Mouse (Mus musculus): Measurements from ENCODE around the gene Glrx5.

Glrx5 gene

DNA sequence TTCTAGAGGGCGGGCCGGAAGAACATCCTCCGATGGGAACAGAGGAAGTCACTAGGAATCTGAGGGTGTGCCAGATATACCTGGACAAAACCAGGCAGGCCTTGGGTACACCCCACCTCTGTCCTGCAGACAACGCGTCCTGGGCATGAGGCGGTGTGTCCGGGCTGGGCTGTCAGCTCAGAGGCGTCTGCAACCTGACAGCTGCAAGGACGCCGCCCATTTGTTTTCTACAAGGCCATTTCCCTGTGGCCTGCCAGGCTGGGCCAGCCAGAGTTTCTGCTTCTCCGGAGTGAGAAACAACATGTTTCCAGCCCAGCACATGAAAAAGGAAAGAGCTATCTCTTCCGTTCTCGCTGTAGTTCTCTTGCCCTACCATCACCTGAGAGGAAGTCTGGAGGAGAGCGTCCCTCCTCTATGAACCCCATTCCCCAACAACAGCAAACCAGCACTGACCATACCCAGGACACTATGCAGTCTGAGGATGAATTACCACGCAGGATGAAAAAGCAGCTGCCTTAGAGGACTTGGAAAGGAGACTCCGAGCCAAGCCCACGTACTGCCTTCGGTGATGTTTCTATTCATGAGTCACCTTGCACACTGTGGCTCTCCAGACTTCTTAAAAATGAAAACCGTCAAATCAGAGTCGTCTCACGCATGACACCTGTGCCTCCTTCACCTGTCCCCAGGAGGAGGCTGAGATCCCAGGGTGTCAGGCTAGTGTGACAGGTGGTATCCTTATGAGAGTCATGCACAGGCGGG is 27.4 kb upstream of the Glrx5 start:
- no peak for DNase-seq (ENCODE audit: low read depth, low spot score)

DNA sequence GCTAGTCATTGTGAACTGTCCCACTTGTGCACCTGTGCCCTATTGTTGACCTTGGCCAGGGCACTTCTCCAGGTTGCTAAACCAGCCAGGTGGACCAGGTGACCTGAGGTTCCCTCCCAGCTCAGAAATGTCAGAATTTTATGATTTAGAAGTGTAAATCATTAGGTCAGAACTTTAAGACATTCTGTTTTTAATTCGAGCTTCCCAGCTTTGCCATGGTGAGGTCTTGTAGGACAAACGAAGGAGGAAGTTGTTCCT is 26.8 kb upstream of the Glrx5 start:
- no peak for DNase-seq (ENCODE audit: low read depth, low spot score)

DNA sequence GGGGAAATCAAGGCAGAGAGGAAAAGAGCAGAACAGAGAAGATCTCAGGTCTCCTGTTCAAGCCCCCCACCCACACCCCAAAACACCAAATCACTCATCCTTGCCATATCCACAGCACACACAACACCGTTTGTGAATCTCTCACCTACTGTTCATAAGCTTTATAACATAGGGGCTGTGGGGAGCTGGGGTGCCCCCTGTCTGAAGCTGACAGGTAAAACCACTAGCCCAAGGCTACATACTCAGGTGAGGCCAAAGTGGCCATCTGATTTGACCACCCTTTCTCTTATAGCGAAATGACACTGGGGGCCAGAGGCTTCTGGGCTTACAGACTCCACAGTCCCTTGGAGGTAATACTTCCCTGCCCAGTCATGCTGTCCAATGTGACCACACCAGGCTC is 24.3 kb upstream of the Glrx5 start:
- no peak for DNase-seq (ENCODE audit: low read depth, low spot score)

DNA sequence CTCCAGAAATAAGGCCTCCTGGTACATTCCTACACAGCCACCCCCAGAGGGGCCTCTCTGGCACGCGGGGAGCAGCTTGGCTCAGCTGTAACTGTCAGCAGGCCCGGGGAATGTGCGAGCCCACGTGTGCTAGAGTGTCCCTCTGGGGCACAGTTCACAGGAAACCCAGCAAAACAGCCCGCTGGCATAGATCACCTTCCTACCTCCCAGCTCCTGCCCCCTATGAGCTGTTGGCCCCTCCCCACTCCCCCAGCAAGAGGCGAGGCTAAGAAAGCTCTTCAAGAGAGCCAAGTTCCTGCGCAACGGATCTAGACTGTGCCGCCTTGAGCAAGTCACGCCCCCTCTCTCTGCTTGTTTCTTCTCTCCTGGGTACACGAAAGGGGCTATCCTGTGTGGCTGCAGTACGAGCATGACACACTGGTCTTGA is 23.7 kb upstream of the Glrx5 start:
- no peak for DNase-seq (ENCODE audit: low read depth, low spot score)

DNA sequence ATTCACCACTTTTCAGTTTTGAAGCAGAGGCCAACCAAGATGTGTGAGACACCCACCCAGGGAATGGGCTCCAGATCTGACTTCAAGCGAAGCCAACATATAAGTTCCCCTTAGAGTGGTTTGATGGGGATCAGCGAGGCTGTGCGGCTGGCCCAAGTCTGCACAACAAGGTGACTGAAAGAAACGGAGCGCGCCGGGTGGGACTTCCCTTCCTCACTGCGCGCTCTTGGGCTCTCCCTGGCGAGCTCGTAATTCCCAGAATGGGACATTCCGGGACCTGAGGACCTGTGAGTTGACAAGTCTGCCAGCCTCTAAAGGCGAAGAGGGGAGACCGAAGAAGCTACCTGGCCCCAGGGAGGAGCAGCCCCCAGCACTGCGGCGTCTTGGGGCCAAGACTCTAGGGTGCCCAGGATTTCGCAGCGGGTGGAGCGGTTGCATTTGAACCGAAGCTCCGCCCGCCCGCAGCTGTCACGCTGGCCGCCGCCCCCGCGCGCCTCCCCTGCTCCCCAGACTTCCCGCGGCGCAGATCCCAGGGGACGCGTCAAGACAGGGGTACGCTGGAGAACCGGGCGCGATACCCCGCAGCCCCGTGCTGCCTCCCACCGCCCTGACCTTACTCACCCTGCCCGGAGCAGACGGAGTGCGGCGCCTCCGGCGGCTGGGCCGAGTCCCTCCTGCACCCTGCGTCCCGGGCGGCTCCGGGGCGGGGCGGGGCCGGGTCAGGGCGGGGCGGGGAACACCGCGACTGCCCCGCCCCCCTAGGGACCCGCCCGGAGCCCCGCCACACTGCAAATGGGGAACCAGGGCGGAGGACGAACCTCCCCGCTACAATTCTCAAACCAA is 22.9 kb upstream of the Glrx5 start, which contains the start of gene Syne3:
Gene Syne3 (minus strand): TSS at position 440 of the 843 bp plus-strand sequence.
- DNase-seq (ENCODE audit: low read depth, low spot score), result no peak

DNA sequence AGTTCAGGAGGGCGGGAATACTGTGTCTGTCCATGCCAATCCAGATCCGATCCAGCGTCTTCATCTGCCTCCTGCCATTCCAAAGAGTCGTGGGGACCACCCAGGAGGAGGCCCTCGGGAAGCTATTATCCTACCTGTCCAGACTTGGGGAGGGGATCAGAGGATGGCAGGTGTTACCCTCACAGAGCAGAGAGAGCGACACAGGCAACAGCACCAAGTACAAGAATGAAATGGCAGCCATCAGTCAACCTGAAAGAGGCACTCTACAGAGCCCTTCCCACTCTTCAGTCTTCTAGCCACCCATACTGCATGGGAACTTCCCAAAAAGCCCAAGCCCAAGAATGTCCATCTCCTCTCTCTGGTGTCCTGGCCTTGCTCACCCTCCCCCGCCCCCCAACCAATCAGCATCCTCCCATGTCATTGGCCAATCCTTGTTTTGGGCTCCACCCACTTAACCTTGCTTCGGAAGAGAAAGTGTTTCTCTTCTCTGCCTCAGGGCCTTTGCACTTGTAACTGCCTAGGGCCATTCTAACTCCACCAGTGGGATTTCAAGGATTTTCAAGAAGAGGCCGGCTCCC is 22.2 kb upstream of the Glrx5 start:
- DNase-seq (ENCODE audit: low read depth, low spot score), result no peak

DNA sequence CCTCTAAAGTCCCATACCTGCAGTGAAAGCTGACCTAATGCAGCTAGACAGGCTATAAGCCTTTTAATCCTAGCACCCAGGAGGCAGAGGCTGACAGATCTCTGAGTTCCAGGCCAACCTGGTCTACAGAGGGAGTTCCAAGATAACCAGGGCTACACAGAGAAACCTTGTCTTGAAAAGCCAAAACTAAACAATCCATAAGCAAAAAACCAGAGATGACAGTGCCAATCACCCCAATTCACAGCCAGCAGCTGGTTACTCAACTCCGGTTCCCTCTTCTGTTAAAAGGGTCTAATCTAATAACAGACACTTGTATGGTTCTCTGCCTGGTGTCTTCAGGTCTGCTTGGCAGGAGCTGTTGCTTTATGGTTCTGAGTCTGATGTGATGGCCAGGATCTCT is 20.9 kb upstream of the Glrx5 start:
- DNase-seq (ENCODE audit: low read depth, low spot score), result no peak

DNA sequence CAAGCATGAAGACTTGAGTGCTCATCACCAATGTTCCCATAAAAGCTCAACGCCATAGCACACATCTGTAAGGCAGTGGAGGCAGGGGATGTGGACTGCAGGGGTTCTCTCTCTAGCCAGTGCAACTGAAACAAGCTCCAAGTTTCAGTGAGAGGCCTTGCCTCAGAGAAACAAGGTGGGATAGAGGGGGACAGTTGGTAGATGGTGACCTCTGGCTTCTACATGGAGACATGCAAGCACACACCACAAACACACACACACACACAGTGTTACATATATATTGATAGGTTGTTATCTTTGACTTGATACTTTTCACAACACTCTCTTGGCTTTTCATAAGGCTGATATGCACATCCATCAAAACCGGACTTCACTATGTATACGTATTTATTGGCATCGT is 20.2 kb upstream of the Glrx5 start:
- DNase-seq (ENCODE audit: low read depth, low spot score), result no peak

DNA sequence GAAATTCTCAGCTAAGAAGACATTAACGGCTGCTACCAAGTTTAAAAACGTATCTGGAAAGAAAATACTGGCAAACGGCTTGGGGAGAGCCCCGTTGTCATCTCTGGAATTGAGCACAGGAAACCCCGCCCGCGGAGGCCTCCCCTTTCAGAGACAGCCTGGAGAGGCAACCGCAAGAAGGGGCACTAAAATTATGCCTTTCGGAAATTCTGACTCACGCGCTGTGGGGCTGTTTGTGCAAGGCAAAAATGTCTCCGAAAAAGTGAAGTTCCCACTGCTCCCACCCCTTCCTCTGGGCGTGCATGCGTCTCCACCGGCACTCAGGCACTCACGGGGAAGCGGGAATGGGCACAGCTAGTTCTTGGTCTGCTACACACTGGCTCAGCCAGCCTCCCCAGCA is 19.4 kb upstream of the Glrx5 start:
- peak; percentile 69 for DNase-seq (ENCODE audit: low read depth, low spot score)

DNA sequence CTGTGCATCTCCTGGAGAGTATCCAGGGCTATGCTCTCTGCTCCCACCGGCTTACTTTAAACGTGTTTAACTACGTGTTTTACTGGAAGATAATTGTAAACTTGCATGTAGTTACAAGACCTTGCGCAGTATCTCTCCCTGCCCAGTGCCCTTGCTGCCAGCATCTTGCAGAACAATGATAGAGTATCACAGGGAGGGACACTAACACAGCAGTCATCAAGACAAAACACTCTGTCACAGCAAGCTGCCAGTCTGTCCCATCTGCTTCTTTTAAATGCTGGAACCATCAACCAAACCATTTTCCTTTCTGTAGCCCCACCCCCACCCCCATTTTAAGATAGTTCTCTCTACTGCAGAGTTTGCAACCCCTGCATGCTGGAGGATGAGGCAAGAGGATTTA is 16.3 kb upstream of the Glrx5 start:
- DNase-seq (ENCODE audit: low read depth, low spot score), result no peak

DNA sequence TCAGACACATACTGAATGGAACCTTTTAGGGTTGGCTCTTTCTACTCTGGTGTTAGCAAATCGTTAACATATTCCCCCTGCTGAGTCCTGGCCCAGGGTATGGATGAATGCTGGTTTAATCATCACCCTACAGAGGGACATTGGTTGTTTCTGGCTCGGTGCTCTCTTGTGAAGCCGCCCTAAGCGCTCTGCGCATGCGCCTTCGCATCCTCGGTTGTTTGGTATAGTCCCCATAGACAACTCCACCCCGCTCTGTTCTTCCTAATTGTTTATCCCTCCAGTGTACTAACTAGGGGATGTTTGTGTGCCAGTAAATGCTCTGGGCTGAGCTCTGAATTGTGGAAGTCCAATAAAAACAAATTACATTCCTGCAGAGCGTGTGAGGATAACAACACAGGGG is 15.8 kb upstream of the Glrx5 start:
- DNase-seq (ENCODE audit: low read depth, low spot score), result no peak

DNA sequence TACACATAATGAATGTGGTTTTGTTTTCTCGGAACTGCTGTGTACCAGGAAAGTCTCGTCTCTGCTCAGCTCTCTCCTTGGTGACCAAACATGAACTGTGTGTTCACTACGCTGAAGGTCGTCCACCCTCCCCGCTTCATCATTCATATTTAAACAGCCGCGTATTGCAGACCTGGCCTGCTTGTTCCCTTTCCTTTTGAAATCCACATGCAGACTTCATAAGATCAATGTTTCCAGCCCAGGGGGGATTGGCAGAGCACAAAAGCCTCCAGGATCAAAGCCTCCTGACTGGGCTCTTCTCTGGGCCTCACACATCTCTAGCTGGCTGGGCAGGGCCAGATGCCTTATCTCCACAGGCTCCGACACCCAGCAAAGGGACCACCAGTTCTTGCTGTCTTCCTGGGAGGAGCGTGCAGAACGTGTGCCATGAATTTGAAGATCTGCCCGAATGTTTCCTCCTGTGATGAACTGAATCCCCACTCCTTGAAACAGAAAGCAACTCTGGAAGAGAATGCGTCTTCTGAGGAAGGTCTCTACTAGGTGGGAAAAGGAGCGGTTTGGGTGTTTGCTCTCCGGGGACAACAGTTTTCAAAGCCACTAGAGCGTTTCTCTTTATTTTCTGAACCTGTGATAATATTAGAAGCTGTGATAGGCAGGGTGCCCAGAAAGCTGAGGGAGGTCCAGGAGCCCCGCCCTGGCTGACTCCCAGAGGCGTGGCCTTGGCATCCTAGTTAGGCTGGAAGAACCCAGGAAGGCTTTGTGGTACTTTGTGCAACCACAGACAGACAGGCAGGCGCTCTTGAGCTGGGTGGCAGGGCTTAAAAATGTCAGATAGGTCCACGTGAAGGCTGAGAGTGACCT is 12.9 kb upstream of the Glrx5 start:
- DNase-seq (ENCODE audit: low read depth, low spot score), result no peak

DNA sequence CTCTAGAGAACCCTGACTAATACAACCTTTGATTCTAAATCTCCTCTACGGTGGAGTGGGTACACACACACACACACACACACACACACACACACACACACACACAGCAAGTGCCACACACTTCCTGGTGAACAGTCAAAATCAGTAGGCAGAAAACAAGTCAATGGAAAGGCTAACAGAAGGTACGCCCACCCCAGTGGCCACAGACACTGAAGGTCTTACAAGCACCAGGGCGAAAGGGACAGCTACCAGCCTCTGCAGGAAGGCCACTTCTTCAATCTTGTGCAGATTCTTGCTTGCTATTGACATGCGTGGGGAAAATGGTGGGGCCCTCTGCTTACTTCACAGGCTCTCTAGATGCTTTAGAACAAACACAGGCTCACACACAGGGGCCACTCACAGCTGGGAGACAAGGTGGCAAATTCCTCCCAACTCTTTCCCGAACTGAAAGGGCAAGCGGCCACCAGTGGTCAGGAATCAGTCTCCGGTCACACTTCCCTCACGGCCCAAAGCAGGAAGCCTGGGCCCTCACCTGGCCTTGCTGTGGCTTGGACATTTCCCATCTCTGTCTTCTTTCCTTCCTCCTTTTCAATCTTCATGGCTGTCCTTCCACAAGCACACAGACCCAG is 10.9 kb upstream of the Glrx5 start:
- no peak for DNase-seq (ENCODE audit: low read depth, low spot score)

DNA sequence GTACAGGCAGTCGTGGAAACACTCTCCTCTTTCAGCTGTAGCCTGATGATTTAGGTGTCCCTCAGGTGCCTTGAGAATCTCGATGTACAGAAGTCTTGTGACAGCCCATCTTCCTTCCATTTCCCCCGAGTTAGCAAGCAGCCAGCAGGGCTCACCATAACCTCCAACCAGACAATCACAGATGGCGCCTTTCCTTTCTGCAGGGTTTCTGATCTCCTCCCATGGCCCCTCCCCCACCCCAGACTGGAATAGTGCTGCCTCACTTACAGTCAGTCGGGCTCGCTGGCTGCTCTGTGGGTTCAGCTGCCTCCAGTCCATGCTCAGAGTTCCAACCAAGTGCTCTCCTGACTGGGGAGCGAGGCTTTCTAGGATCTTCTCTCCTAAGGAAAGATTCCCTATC is 10.3 kb upstream of the Glrx5 start:
- DNase-seq (ENCODE audit: low read depth, low spot score), result no peak

DNA sequence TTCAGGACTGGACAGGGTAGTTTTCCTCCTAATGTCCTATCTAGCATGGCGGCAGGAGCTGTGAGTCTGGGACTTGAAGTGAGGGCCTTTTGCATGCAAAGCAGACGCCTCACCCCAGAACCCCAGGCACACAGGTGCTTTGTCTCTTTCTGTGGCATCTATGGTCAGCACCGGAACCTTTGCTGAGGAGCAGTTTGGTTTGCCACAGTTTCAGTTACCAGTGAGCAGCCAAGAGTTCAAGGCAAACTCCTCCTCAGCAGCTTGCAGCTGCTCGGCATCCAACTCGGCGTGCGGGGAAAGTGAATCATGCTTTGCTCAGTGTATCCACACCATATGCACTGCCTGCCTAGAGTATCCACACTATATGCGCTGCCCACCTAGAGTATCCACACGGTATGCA is 9.7 kb upstream of the Glrx5 start:
- no peak for DNase-seq (ENCODE audit: low read depth, low spot score)

DNA sequence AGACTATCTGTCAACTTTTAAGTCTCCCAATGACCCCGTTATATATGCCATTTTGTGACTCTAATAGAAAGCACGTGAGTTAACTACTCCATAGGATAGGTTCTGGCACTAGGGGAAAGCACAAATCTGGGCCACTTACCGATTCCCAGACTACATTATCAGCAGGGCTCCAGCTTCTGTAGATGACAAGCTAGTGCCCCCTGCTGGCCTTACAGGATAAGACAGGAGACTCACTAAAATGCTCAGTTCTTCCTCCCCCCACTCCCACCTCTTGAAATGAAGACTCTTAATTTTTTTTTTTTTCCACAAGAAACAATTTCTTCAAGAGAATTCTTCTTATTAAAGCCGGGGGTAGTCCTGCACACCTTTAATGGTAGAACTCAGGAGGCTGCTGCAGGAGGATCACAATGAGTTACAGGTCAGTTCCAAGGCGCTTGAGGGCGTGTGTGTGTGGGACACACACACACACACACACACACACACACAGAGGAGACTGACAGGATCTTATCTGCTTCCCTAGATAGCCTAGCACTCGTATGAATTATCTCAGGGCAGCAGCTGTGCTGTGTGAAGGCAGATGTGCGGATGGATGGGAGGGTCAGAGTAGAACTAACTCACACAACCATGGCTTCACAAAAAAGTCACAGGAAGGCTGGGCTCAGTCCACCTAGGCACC is 7.1 kb upstream of the Glrx5 start:
- DNase-seq (ENCODE audit: low read depth, low spot score), result peak; percentile 55

DNA sequence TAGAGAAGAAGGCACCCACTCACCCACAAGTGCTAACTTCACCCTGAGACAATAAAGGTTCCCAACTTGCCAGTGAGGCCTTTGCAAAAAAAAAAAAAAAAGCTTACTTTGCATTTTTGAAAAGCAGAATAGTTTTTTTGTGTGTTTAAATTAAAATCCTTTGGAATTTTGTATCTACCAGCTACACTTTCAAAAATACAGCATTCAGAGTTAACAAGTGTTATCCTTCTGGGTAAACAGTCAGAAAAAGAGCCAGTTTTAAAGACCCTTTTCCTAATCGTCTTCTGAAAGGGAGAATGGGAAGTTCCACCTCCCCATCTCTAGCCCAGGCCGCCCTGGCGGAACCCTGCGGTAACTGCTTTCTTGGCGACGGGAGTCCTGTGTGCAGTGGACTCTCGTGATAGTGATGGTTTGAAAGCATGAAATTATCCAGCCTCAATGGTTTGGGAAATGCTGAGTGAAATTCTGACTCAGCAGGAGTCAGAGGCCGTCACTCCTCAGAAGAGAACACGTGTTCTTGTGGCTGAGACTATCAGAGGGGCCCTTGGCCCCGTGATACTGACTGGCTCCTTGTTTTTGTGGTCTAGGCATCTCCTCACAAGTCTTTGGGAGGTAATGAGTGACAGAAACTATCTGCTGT is 6.4 kb upstream of the Glrx5 start:
- no peak for DNase-seq (ENCODE audit: low read depth, low spot score)

DNA sequence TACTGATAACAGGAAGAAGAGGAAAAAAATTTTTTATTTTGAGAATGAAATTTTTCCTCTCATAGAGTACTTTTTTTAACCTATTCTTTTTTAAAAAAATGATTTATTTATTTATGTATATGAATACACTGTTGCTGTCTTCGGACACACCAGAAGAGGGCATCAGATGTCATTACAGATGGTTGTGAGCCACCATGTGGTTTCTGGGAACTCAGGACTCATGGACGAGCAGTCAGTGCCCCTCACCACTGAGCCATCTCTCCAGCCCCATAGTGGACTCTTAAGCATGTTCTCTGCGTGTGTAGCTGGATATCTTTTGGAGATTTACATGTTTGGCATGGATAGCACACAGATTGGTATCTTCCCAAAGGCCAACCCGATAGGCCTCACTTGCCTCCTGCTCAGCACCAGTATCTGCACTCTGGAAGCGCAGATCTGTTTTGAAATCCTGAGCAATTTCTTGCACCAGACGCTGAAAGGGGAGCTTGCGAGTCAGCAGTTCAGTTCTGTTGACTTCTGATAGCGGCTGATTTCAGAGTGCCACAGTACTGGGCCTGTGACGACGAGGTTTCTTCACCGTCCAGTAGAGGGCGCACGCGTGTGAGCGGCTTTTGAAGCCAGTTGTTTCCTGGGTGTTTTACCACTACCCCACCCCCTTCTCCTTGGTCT is 5.0 kb upstream of the Glrx5 start:
- DNase-seq (ENCODE audit: low read depth, low spot score), result no peak

DNA sequence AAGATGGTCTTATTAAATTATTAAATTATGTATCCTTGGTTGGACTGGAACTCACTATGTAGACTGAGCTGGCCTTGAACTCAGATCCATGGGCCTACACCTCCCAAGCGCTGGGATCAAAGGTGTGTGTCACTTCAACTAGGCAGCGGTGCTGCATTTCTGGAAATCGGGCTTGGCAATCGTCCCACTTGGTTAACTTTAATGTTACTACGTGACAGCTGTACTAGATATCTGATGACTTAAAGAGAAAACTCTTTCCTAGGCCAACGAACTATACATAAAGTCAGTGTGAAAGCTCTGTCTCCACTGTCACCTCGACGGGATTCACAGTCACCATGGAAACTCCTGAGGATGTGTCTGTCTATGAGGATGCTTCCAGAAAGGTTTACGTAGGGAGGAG is 2.6 kb upstream of the Glrx5 start:
- no peak for DNase-seq (ENCODE audit: low read depth, low spot score)

Data from telencephalon, adult 2 months (tissue).